Mouse (Mus musculus) neural tube, embryonic 12.5 days (tissue): ENCODE measurements around the gene Gatb. TPM values are rescaled to one million over a fixed set of nuclear protein-coding genes. Genes with fewer than 3 reads are reported as not detected.
"Not testable (repeated sequence)": the region's sequence is repeated elsewhere in the genome, so short reads cannot be mapped to it uniquely, and the experiment has no call there.

Source experiments
- ATAC-seq: fragments of 200-750 bp; cut with Nextera tagmentation; 2 replicates; pipeline ENCODE4 v1.8.0; 2017; ENCODE audit warnings: low read depth, mild to moderate bottlenecking, moderate TSS enrichment, moderate library complexity; ENCODE audit not compliant: low FRiP score
- H3K27ac ChIP-seq: fragments of 300-500 bp; sonication (generic); 2 replicates; pipeline ENCODE4 v1.5.1; 2016
- H3K27me3 ChIP-seq: fragments of 300-500 bp; sonication (generic); replicated peaks from 2 replicates; pipeline ENCODE4 v1.6.1; 2016; ENCODE audit warnings: mild to moderate bottlenecking
- H3K36me3 ChIP-seq: fragments of 300-500 bp; sonication (generic); 2 replicates; pipeline ENCODE4 v1.6.1; 2016; ENCODE audit warnings: mild to moderate bottlenecking
- H3K4me1 ChIP-seq: fragments of 300-500 bp; sonication (generic); 2 replicates; pipeline ENCODE4 v1.6.1; 2016
- H3K4me2 ChIP-seq: fragments of 300-500 bp; sonication (generic); replicated peaks from 2 replicates; pipeline ENCODE4 v1.6.1; 2016; ENCODE audit warnings: mild to moderate bottlenecking
- H3K4me3 ChIP-seq: fragments of 300-500 bp; sonication (generic); 2 replicates; pipeline ENCODE4 v1.5.1; 2016
- H3K9ac ChIP-seq: fragments of 300-500 bp; sonication (generic); 2 replicates; pipeline ENCODE4 v1.6.1; 2016; ENCODE audit warnings: mild to moderate bottlenecking
- H3K9me3 ChIP-seq: fragments of 300-500 bp; sonication (generic); 2 replicates; pipeline ENCODE4 v1.6.1; 2016; ENCODE audit warnings: mild to moderate bottlenecking
- WGBS: fragments of 180-500 bp; shearing (Covaris S2); methylation state at CpG from one replicate; pipeline ENCODE4 v1.1.7; 2016; 5-methylcytosine and 5-hydroxymethylcytosine counted together
- polyA plus RNA-seq: library from polyadenylated mRNA; unstranded; fragments of >200 nt; fragmentation: Nextera tagmentation; extraction: Ambion mirVana; gene quantifications from 2 replicates; pipeline ENCODE4 v1.2.1, GENCODE M21; 2016

Gatb gene
- polyA plus RNA-seq, 1 experiment from 2014 or later: 20.6 TPM

DNA sequence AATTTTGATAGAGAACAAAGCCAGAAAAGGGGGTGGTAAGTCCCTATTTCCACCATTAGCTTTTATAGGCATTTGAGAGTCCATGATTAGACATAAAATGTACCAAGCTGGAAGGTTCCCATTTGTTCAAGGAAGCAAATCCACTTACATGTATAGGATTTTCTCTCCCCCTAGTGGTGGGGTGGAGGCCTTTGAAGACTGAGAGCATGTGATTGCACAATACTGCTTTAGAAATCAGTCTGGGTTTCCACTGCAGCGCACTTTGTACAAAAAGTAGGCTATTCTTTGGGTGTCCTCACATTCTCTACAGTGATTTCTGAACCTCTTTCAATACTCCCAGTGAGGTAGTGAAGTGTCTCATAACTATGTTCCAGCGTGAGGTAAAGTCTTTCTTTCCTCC is 2.6 kb upstream of the Gatb start:
- 66% methylated on average over 2 of the region's 2 CpGs for WGBS
- Histone ChIP-seq H3K4me3 (no peak overlapping the region), H3K9ac (no peak overlapping the region), H3K4me1 (peaks cover 3% of the 10 kb centered on the region; the same call in 1 of the 2 replicates), H3K4me2 (no peak overlapping the region), H3K27me3 (no peaks in the 10 kb centered on the region), H3K36me3 (no peaks in the 10 kb centered on the region), H3K9me3 (no peaks in the 10 kb centered on the region), H3K27ac (no peak overlapping the region)
- ATAC-seq: no peak

DNA sequence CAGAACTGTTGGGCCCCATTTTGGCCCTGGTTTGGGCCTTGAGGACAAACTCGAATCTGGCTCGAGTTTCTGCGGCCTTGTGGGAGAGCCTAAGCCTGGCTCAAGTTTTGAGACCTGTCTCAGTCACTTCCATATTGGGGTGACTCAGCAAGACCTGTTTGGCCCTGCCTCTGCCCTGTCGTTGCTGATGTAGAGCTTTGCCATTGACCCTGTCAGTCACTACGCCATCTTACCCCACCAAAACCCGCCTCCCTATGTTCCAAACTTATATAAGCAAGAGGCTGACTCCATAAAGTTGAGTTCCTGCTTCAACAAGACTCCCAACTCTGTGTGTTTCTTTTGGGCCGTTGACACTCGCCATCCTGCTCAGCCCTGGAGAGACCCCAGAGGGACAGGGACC is 1.4 kb upstream of the Gatb start:
- WGBS: 90% methylated on average over 8 of the region's 8 CpGs
- H3K9me3 ChIP-seq, H3K9ac ChIP-seq, H3K4me1 ChIP-seq, H3K27ac ChIP-seq, H3K4me3 ChIP-seq, ATAC-seq, H3K4me2 ChIP-seq, H3K27me3 ChIP-seq, H3K36me3 ChIP-seq: not testable (repeated sequence)

DNA sequence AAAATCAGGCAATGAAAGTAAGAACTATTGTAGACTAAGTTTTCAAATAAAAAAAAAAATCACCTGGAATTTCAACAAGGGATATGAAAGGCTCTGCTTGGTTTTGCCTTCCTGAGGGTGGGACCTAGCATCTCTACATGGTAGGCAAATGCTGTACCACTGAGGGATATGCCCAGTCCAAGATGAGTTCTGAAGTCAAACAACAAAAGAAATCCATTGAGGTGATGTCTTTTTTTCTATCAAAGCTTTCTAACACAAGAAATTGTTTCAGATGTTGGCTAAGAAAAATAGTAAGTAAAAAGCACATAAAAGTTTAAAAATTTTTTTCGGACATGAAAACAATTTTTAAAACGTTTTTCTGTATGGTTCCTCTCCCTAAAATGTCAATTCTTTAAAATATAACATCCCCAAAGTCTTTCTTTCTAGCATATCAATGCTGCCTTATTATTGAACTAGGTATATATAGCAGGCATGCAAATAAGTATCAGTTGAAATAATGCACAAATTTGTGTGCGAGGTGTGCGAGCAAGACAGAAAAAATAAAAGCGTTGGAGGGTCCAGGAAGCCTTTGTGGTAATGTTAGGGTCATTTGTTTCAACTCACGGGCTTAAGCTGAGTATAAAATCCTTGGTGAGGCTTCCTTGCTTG is 579 bp upstream of the Gatb start:
- ATAC-seq: no peak; the same call in 1 of the 2 replicates
- Histone ChIP-seq H3K36me3 (no peaks in the 10 kb centered on the region), H3K27me3 (no peaks in the 10 kb centered on the region), H3K27ac (no peak overlapping the region), H3K9ac (no peak overlapping the region), H3K9me3 (no peaks in the 10 kb centered on the region), H3K4me3 (peak overlapping the region; percentile 19), H3K4me1 (peaks cover 3% of the 10 kb centered on the region; the same call in 1 of the 2 replicates), H3K4me2 (peak overlapping the region; percentile 57)
- 28% methylated on average over 6 of the region's 6 CpGs for WGBS

DNA sequence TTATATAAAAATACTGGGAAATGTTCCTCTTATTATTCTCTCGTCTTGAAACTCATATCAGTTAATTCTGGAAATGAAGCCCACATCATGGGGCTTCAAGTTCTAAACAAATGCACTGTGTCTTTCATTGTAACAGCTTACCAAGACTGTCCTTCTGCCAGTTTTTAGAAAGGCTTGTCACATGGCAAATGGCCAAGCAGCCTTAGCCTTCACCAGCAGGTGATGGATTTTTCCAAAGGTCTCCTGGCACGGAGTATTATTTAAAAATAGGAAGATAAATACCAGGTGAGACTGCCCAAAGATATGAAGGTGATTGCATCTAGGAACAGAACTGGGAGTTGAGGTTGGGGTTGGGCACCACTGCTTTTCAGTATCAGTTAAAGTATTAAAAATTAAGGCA is 8.8 kb downstream of the Gatb start:
- Histone ChIP-seq H3K4me3 (no peak overlapping the region), H3K9ac (no peak overlapping the region), H3K27ac (no peak overlapping the region), H3K4me1 (no peaks in the 10 kb centered on the region), H3K4me2 (no peak overlapping the region), H3K36me3 (no peaks in the 10 kb centered on the region), H3K27me3 (no peaks in the 10 kb centered on the region), H3K9me3 (no peaks in the 10 kb centered on the region)
- no peak for ATAC-seq
- 81% methylated on average over 2 of the region's 2 CpGs for WGBS

DNA sequence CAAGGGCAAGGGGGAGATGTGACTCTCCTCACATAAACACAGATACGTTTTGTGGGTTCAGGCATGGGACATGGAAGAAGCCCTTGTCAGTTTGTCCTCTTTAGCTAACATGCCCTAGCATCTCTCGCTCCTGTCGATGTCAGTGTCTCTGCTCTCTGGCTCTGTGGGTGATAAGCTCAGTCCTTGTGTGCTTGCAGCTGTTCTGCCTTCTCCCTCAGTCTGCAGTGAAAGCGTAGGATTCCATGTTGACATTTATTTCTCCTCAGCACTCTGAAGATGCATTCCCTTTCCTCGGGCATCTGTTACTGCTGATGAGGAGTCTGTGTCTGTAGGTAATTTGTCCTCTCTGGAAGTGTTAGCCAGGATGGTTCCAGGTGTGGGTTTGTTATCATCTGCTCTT is 9.3 kb downstream of the Gatb start:
- ATAC-seq: no peak
- Histone ChIP-seq H3K9me3 (no peaks in the 10 kb centered on the region), H3K36me3 (no peaks in the 10 kb centered on the region), H3K9ac (no peak overlapping the region), H3K27ac (no peak overlapping the region), H3K4me3 (no peak overlapping the region), H3K4me2 (no peak overlapping the region), H3K27me3 (no peaks in the 10 kb centered on the region), H3K4me1 (no peaks in the 10 kb centered on the region)
- WGBS: 91% methylated on average over 5 of the region's 5 CpGs

DNA sequence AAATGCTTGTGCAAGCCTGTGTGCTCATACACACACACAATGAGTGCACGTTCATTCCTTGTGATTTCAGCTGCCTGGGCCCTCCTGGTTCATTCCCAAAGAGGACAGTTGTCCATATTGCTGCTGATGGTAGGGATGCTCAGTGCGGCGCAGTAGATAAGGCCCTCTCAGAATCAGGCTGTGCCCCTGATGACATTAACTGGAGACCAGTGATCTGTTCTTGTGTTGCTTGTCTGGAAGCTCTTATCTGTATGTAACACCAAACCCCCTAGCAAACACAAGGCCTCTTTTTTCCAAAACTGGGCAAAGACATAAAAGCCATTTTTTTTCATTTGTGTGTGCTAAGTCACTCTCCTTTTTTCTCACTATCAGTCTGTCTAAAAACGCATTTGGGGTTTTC is 11.0 kb downstream of the Gatb start:
- 92% methylated on average over 4 of the region's 4 CpGs for WGBS

DNA sequence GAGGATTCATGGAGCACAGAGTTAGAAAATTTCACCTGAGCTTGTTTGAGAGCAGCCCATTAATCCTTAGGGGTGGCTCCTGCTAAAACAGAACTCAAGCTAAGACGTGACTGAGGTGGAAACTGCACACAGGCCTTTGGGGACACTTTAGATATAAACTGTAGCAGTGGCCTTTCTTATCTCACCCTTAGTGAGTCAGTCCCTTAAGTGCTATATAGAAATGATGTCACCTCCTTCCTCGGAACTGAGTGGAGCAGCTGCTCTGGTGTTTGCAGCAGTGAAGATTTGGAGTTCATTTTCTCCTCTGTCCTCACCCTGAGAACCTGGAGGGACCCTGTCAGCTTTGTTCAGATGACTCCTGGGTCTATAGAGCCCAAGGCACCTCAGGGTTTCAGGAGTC is 14.8 kb downstream of the Gatb start:
- H3K9ac ChIP-seq: no peak overlapping the region
- no peak overlapping the region for H3K27ac ChIP-seq
- H3K36me3 ChIP-seq: no peaks in the 10 kb centered on the region
- no peak overlapping the region for H3K4me3 ChIP-seq
- no peaks in the 10 kb centered on the region for H3K9me3 ChIP-seq
- 80% methylated on average over 2 of the region's 2 CpGs for WGBS
- no peaks in the 10 kb centered on the region for H3K27me3 ChIP-seq
- no peak overlapping the region for H3K4me2 ChIP-seq
- H3K4me1 ChIP-seq: no peaks in the 10 kb centered on the region
- no peak for ATAC-seq

More for the DNA sequence above, 11.0 kb downstream of the Gatb start:
- H3K36me3 ChIP-seq: no peaks in the 10 kb centered on the region
- no peak overlapping the region for H3K4me2 ChIP-seq
- H3K27me3 ChIP-seq: no peaks in the 10 kb centered on the region
- H3K9ac ChIP-seq: no peak overlapping the region
- no peak overlapping the region for H3K4me3 ChIP-seq
- no peak for ATAC-seq
- H3K4me1 ChIP-seq: no peaks in the 10 kb centered on the region
- H3K27ac ChIP-seq: no peak overlapping the region
- H3K9me3 ChIP-seq: no peaks in the 10 kb centered on the region

DNA sequence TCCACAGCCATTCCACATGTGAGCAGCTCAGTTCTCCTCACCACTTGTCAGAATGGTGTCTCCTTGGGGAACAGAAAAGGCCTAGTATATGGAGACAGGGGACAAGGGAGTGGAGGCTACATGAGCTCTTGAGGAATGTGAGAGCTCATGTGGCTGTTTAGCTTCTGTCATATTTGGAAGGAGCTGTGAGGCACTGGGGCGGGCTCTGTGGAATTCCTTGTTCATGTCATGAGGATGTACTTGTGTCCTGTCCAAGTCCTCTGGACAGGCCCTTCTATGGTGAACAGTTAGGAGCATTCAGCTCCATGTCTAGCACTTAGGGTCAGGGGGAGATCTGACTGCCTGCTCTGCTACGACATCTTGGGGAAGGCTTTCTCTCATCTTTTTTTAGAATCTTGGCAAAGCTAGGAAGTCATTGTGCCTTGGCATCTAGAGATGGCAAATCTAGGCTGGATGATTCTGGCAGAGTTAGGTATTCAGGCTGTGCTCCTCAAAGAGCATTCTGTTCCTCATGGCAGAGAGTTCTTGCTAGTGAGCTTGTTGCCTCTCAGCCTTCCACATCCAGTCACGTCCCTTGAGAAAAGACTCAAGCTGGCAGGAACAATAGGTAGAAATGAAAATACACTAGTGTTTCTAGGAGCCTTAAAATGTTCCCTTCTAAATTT is 16.3 kb downstream of the Gatb start:
- no peaks in the 10 kb centered on the region for H3K27me3 ChIP-seq
- H3K9me3 ChIP-seq: no peaks in the 10 kb centered on the region
- ATAC-seq: no peak
- WGBS: 89% methylated on average over 3 of the region's 3 CpGs
- no peak overlapping the region for H3K9ac ChIP-seq
- H3K36me3 ChIP-seq: no peaks in the 10 kb centered on the region
- no peak overlapping the region for H3K27ac ChIP-seq
- H3K4me3 ChIP-seq: no peak overlapping the region
- H3K4me1 ChIP-seq: no peaks in the 10 kb centered on the region
- no peak overlapping the region for H3K4me2 ChIP-seq

DNA sequence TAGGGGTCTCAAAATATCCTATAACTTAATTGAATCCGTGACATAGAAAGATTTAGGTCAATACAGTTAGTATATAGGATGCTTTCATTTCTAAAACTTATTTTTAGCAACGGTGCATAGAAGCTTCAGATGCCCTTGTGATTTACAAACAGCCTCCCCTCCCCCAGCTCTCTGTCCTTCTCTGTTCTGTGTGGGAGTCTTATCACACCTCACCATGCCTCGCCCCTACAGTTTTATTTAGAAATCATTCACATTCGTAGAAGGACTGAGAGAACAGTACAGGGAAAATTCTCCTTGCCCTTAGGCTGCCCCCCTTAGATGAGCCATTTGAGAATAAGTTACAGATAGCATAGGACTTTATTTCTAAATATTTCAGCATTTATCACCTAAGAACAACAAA is 18.1 kb downstream of the Gatb start:
- Histone ChIP-seq H3K9ac (no peak overlapping the region), H3K9me3 (no peaks in the 10 kb centered on the region), H3K36me3 (no peaks in the 10 kb centered on the region), H3K4me3 (no peak overlapping the region), H3K4me1 (no peaks in the 10 kb centered on the region), H3K27ac (no peak overlapping the region), H3K27me3 (no peaks in the 10 kb centered on the region), H3K4me2 (no peak overlapping the region)
- no peak for ATAC-seq
- 81% methylated on average over 4 of the region's 4 CpGs for WGBS

DNA sequence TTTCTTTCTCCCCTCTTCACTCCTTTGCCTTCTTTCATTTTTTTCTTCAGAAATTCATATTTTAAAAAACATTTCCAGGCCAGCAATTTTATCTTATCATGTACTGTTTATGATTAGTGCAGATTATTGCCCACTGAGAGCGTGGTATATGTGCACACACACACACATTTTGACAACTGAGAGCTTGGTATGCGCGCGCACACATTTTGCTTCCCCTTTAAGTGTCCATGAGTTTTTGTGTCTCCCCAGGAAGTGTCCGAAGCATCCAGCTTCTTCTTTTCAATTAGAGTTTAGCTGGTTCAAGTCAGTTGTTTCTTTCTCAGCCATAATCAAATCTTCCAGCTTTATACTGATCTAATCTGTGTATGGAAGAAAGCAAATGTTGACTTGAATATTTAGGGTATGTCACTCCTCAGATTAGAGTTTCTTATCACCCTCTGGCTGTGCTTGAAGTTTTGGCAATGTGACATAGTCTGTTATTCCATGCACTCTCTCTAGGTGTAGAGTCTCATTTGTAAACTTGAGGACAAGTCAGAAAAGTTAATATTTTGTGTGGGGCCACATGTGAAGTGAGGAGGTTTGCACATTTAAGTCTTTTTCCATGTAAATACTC is 18.8 kb downstream of the Gatb start:
- ATAC-seq: no peak
- H3K4me1 ChIP-seq: no peaks in the 10 kb centered on the region
- no peak overlapping the region for H3K27ac ChIP-seq
- 94% methylated on average over 5 of the region's 5 CpGs for WGBS
- H3K9ac ChIP-seq: no peak overlapping the region
- no peak overlapping the region for H3K4me3 ChIP-seq
- H3K27me3 ChIP-seq: no peaks in the 10 kb centered on the region
- H3K9me3 ChIP-seq: no peaks in the 10 kb centered on the region
- no peaks in the 10 kb centered on the region for H3K36me3 ChIP-seq
- no peak overlapping the region for H3K4me2 ChIP-seq

DNA sequence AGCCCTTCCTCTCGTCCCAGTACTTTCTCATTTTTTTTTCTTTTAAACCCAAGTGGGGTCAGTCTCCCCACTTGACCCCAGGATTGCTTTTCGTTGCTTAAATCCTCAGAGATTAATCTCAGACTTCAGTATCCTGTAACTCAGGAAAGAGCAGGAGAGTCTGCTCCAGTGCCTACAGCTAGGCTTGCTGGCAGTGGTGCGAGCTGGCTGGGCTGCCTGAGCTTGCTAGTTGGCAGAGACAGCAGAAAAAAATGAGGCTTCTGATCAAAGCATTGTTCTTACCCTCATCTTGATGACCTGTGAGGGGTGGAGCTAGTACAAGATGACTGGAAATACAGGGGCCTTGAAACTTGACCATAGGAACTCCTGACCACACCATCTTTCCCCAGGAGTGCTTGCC is 20.5 kb downstream of the Gatb start:
- no peak for ATAC-seq
- no peaks in the 10 kb centered on the region for H3K36me3 ChIP-seq
- H3K9ac ChIP-seq: no peak overlapping the region
- no peaks in the 10 kb centered on the region for H3K4me1 ChIP-seq
- H3K4me2 ChIP-seq: no peak overlapping the region
- WGBS: 86% methylated on average over 3 of the region's 3 CpGs
- H3K27me3 ChIP-seq: no peaks in the 10 kb centered on the region
- no peaks in the 10 kb centered on the region for H3K9me3 ChIP-seq
- H3K4me3 ChIP-seq: no peak overlapping the region
- H3K27ac ChIP-seq: no peak overlapping the region

DNA sequence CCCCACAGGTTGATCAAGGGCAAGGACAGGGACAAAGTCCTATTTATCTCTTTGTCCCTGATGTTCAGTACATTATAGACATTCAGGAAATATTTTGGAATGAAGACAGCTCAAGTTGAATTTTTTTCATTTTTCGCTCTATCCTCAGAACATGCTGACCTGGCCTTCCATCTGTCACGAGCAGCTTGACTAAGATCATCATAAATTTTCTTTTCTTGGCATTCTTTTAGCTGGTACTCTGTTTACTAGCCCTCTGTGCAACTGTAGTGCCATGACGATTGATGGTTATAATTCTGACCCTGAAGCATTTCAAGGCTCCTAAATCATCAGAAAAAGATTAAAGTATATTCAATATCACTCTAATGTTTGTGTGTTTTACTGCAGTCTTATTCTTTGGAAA is 25.6 kb downstream of the Gatb start:
- Histone ChIP-seq H3K27me3 (no peaks in the 10 kb centered on the region), H3K4me2 (no peak overlapping the region), H3K27ac (no peak overlapping the region), H3K4me3 (no peak overlapping the region), H3K9me3 (no peaks in the 10 kb centered on the region), H3K4me1 (peaks cover 11% of the 10 kb centered on the region), H3K36me3 (no peaks in the 10 kb centered on the region), H3K9ac (no peak overlapping the region)
- ATAC-seq: no peak
- WGBS: 80% methylated on average over 3 of the region's 3 CpGs
